In genomic region chr10:104804849-104805248, GRCm38 (mm10) we compare ENCODE assay signal across 25 mouse cellular contexts.
"Had no signal": no experiment of that assay in that cellular context is flagged by ENCODE, and none has a peak within 500 bp of the region (broad histone marks: within the 10 kb centered on the region; RNA-seq: fewer than 3 reads in every experiment).

No protein-coding gene starts in this region.

- H3K27ac ChIP-seq: heart, adult 2 months; heart, embryonic 10.5 days; hindbrain, embryonic 13.5 days; hindbrain, embryonic 15.5 days; hindbrain, postnatal 0 days; kidney, embryonic 15.5 days; kidney, postnatal 0 days; limb, embryonic 13.5 days; limb, embryonic 15.5 days; liver, embryonic 12.5 days; liver, embryonic 14.5 days had no signal

- H3K27me3 ChIP-seq: heart, embryonic 12.5 days; hindbrain, embryonic 13.5 days; hindbrain, embryonic 15.5 days; kidney, embryonic 15.5 days; limb, embryonic 13.5 days; limb, embryonic 15.5 days; liver, embryonic 12.5 days had no signal

- DNase-seq: gastrocnemius, postnatal 14 days; heart, adult 11 months; heart, adult 2 months; heart, postnatal 10 days; heart, postnatal 4 days; kidney, adult 11 months; kidney, adult 2 months; kidney, adult 9 months; kidney, postnatal 14 days; kidney, postnatal 36 days; layer of hippocampus, adult 9-11 months; layer of hippocampus, postnatal 36 days; left cerebral cortex, postnatal 4 days had no signal

- ATAC-seq: hindbrain, postnatal 0 days; intestine, embryonic 16.5 days; liver, embryonic 12.5 days had no signal

- H3K9me3 ChIP-seq: heart, embryonic 10.5 days; heart, embryonic 12.5 days; hindbrain, embryonic 13.5 days; hindbrain, embryonic 15.5 days; kidney, embryonic 15.5 days; limb, embryonic 13.5 days; limb, embryonic 15.5 days; liver, embryonic 12.5 days had no signal

- H3K4me3 ChIP-seq: heart, adult 2 months; heart, embryonic 10.5 days; heart, embryonic 12.5 days; hindbrain, embryonic 13.5 days; hindbrain, embryonic 15.5 days; kidney, embryonic 15.5 days; limb, embryonic 13.5 days; limb, embryonic 15.5 days; liver, embryonic 12.5 days had no signal

- H3K36me3 ChIP-seq: heart, embryonic 10.5 days; heart, embryonic 12.5 days; hindbrain, embryonic 13.5 days; hindbrain, embryonic 15.5 days; kidney, embryonic 15.5 days; limb, embryonic 13.5 days; limb, embryonic 15.5 days; liver, embryonic 12.5 days had no signal

- H3K4me2 ChIP-seq: heart, embryonic 12.5 days; hindbrain, embryonic 13.5 days; hindbrain, embryonic 15.5 days; kidney, embryonic 15.5 days; limb, embryonic 13.5 days; limb, embryonic 15.5 days; liver, embryonic 12.5 days had no signal

- H3K9ac ChIP-seq: heart, embryonic 12.5 days; hindbrain, embryonic 13.5 days; hindbrain, embryonic 15.5 days; kidney, embryonic 15.5 days; limb, embryonic 13.5 days; limb, embryonic 15.5 days; liver, embryonic 12.5 days; liver, embryonic 14.5 days had no signal

- H3K4me1 ChIP-seq: heart, embryonic 10.5 days; heart, embryonic 12.5 days; hindbrain, embryonic 13.5 days; hindbrain, embryonic 15.5 days; kidney, embryonic 15.5 days; limb, embryonic 13.5 days; limb, embryonic 15.5 days; liver, embryonic 12.5 days had no signal
